Mouse (Mus musculus) erythroblast, embryonic 14.5 days (primary cell): ENCODE data around the gene Gm20503. TPM values are rescaled to one million over a fixed set of nuclear protein-coding genes. Genes with fewer than 3 reads are reported as not detected.

Experiments used
- H3K27me3 ChIP-seq: 2 replicates; pipeline ENCODE4 v1.6.1; 2012; ENCODE audit warnings: inconsistent platforms; ENCODE audit not compliant: control insufficient read depth
- H3K36me3 ChIP-seq: 2 replicates; pipeline ENCODE4 v1.6.1; 2012; ENCODE audit warnings: mild to moderate bottlenecking, inconsistent platforms; ENCODE audit not compliant: control insufficient read depth
- H3K4me1 ChIP-seq: 2 replicates; pipeline ENCODE4 v1.6.1; 2012; ENCODE audit warnings: inconsistent platforms; ENCODE audit not compliant: control insufficient read depth
- H3K4me3 ChIP-seq: replicated peaks from 2 replicates; pipeline ENCODE3; 2012; ENCODE audit warnings: moderate library complexity, mild to moderate bottlenecking, inconsistent platforms
- H3K9me3 ChIP-seq: 2 replicates; pipeline ENCODE4 v1.6.1; 2012; ENCODE audit warnings: low read length, inconsistent platforms, mixed read lengths; ENCODE audit not compliant: control insufficient read depth
- GATA1 ChIP-seq: IDR thresholded peaks from 2 replicates; pipeline ENCODE4 v1.6.1; 2012; ENCODE audit warnings: low read length, inconsistent platforms, mixed read lengths
- TAL1 ChIP-seq: IDR thresholded peaks from 3 replicates; pipeline ENCODE4 v1.6.1; 2012; ENCODE audit warnings: low read length, inconsistent platforms, mixed read lengths
- polyA plus RNA-seq: library from polyadenylated mRNA; stranded (reverse); fragments of >175 nt; gene quantifications from 2 replicates; pipeline ENCODE4 v1.2.3, GENCODE M21; 2012

Gm20503 gene
- polyA plus RNA-seq, 1 experiment = not detected

DNA sequence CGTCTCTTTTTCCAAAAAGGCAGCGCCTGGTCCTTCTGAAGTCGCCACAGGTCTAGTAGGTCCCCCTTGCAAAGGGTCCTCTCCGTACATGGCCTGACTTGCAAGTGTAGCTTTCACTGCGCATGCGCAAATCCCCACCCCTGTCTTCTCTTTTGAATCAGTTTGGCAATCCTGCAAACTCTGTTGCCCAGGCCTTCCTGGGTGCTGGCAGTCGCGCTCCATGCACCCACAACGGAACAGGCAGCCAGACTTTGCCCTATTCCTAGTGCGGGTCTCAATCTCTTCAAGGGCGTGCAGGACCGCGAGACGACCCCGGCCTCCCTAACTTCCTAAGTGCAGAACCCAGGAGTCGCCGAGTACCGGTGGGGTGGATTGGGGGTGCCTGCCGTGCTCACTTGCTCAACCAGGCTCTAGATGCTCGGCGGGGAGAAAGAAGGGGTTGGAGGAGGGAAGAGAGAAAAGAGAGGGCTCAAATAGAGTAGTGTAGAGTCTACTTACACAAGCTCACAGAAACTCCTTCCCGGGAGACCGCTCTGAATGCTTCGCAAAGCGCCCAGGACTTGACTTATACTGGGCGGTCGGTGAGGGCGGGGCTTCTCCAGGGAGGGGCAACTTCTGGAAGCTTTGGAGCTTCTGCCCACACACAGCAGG lies 16.3 kb upstream of the Gm20503 start, which contains the start of gene Ptgr1:
TSS of gene Ptgr1 (minus strand) at position 580 of the 651 bp plus-strand sequence.
- no peaks in the 10 kb centered on the region; the same call in 1 of the 2 replicates for H3K36me3 ChIP-seq
- TF ChIP-seq GATA1 = no peak
- H3K9me3 ChIP-seq = no peaks in the 10 kb centered on the region
- peak within 1 kb of the TSS; percentile 72 for H3K4me3 ChIP-seq
- H3K27me3 ChIP-seq = no peaks in the 10 kb centered on the region
- peaks cover 59% of the 10 kb centered on the region for H3K4me1 ChIP-seq

DNA sequence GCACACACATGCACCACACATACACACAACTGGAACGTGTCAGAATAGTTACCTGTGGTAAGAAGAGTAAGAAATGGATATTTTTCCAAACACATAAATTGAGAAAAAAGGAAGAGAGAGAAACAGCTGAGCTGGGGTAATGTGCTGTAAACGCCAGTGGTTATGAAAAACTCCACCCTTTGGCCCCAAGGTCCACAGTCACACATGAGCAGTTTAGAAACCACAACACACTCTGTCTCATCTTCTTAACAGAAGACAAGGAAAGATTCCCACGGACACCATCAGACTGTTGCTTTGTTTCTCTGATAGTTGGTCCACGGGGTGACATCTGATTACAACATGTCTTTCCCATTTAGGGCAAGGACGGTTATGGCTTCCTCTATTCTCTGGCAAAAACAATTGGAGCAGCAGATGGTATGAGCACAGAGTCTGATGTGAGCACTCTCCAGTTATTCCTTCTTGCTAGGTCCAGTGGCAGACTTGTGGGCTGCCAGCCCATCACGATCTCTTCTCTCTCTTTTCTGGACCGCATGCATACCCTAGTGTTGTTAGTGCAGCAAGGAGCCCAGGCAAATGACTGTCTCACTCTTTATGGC lies 13.6 kb upstream of the Gm20503 start:
- H3K4me3 ChIP-seq = no peak overlapping the region
- H3K4me1 ChIP-seq = peaks cover 79% of the 10 kb centered on the region
- no peaks in the 10 kb centered on the region for H3K36me3 ChIP-seq
- TF ChIP-seq GATA1 (no peak), TAL1 (no peak)
- no peaks in the 10 kb centered on the region for H3K27me3 ChIP-seq
- no peaks in the 10 kb centered on the region for H3K9me3 ChIP-seq

DNA sequence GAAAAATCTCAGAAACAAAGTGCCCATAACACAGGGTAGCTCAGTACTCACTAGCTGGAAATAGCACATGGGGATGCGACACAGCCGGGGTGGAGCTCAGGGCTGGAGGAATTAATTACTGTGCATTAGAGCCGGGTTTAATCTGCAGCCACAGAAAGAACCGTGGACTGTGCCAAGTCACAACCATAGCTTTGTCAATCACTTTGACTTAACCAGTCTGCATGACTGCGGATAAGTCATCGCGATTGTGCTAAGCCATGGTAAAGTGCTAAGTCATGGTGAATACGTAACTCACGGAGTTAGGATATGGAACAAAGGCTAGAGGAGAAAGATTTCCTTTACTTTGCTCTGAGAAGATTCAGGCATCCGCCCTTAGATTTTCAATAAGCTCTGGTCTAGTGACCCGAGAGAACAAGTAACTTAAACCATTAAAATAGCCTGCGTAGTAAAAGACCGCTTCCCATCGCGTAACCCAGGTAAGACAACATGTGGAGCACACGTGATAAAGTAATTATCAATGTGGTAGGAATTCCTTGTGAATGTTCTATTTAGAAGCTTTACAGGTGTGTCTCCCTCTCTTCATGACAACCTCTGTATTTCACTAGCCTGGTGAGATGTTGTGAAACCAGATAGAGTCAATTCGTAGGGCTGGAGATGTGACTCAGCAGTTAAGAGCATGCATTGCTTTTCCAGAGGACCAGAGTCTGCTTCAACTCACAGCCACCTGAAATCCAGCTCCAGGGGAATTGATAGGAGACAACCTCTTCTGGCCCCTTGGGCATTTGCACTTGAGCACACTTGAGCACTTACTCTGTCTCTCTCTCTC lies 12.2 kb upstream of the Gm20503 start:
- TF ChIP-seq TAL1 = no peak
- no peak for TF ChIP-seq GATA1
- H3K4me1 ChIP-seq = peaks cover 80% of the 10 kb centered on the region
- H3K4me3 ChIP-seq = no peak overlapping the region
- H3K36me3 ChIP-seq = no peaks in the 10 kb centered on the region
- no peaks in the 10 kb centered on the region for H3K27me3 ChIP-seq
- no peaks in the 10 kb centered on the region for H3K9me3 ChIP-seq

DNA sequence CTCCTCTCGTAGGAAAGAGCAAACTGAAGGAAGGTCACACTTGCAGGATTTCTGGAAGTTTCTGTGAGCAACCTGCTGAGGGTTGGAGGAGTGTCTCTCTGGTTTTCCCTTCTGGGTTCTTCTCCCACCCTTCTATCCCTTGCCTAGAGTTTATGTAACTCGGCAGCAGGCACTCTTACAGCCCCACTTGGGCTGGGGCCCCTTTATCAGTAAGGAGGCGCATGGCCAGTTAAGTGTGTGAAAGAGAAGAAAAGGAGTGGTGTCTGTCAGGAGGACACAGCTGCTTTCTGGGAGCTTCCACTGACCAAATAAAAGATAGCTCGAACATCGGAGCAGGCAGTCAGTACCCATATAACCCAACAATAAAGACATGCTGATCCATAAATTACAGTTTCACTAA lies 10.8 kb upstream of the Gm20503 start:
- Histone ChIP-seq H3K4me3 (peak overlapping the region; percentile 21), H3K27me3 (no peaks in the 10 kb centered on the region), H3K4me1 (peaks cover 66% of the 10 kb centered on the region), H3K9me3 (no peaks in the 10 kb centered on the region), H3K36me3 (no peaks in the 10 kb centered on the region)
- TF ChIP-seq GATA1 = no peak
- TF ChIP-seq TAL1 = no peak

DNA sequence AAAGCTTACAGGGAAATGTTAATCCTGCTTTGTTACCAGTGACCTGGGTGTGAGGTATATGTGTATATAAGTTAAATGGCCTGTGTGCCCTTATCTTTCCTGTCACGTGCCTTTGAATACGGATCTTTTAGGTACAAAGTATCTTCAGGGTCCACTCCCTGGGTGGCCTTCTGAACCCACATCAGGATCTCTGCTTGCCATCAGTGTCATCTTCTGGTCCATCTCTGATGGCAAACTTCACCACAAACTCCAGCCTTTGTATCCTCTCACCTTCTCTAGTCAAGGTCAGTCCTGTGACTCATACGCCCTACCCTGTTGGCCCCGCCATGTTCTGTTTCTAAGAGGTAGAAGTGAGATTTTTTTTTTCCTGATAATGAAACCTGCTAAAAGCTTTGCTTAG lies 8.2 kb upstream of the Gm20503 start, which contains the start of gene Dnajc25:
TSS of gene Dnajc25 (plus strand) at position 301 of the 400 bp plus-strand sequence.
- Histone ChIP-seq H3K9me3 (no peaks in the 10 kb centered on the region), H3K4me1 (peaks cover 56% of the 10 kb centered on the region), H3K27me3 (no peaks in the 10 kb centered on the region), H3K36me3 (no peaks in the 10 kb centered on the region), H3K4me3 (no peak within 1 kb of the TSS)
- TF ChIP-seq TAL1 (no peak), GATA1 (no peak)

DNA sequence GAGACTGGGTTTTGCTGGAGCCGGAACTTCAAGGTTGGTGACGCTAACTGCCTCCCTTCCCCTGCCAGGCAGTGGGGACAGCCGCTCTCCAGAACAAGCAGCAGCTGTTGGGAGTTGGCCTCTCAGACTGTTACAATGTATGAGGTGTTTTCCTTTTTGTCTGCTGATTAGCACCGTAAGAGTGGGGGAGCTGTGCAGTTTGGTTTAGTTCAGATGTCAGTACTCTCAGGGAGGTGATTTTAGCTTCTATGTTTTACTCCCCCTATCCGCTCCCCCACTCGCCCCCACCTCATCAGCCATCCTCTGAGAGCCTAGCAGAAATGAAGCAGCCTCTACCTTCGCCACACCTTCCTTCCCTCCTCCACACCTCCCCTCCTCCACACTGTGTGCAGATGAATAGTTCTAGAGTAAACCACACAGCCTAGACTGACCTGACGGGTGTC lies 7.7 kb upstream of the Gm20503 start:
- H3K27me3 ChIP-seq = no peaks in the 10 kb centered on the region
- H3K9me3 ChIP-seq = no peaks in the 10 kb centered on the region
- no peak overlapping the region for H3K4me3 ChIP-seq
- TF ChIP-seq TAL1 (no peak), GATA1 (no peak)
- peaks cover 53% of the 10 kb centered on the region for H3K4me1 ChIP-seq
- no peaks in the 10 kb centered on the region for H3K36me3 ChIP-seq

DNA sequence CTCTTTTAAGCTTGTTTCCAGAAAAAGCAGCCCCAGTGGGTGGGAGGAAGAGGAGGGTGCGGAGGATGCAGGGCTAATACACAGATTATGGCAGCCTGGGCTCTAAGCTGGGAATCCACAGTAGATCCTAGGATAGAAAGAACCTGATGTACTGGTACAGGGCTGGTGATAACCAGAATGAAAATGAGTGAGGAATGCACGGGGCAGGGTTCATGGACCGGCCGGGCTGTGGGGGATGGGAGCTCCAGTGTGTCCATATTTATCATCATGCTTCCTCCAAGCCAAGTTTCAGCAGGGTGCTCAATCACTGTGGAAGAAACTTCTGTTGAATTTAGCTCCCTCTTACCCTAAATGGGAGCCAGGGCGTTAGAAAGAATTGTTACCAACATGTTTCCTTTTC lies 5.9 kb upstream of the Gm20503 start:
- no peak overlapping the region for H3K4me3 ChIP-seq
- H3K36me3 ChIP-seq = no peaks in the 10 kb centered on the region
- H3K4me1 ChIP-seq = peaks cover 37% of the 10 kb centered on the region
- H3K9me3 ChIP-seq = no peaks in the 10 kb centered on the region
- no peak for TF ChIP-seq TAL1
- TF ChIP-seq GATA1 = no peak
- H3K27me3 ChIP-seq = no peaks in the 10 kb centered on the region

DNA sequence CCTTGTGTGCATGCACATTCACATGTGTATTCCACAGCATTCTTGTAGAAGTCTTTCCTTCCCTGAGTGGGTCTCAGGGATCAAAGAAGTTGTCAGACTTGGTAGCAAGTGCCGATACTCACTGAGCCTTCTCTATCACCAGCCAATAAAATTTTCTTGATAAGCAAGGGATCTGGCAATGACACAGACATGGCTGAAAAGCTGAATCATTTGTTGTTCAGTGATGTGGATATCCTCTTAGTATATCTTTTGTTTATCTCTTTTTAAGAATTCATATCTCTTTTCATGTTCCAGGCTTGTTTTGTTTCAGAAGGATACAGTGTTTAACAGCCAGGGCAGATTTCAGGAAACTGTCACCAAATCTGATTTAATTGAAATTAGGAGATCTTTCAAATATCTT lies 4.3 kb upstream of the Gm20503 start:
- Histone ChIP-seq H3K36me3 (no peaks in the 10 kb centered on the region), H3K4me1 (peaks cover 36% of the 10 kb centered on the region), H3K4me3 (no peak overlapping the region), H3K27me3 (no peaks in the 10 kb centered on the region), H3K9me3 (no peaks in the 10 kb centered on the region)
- TF ChIP-seq TAL1 = no peak
- no peak for TF ChIP-seq GATA1

DNA sequence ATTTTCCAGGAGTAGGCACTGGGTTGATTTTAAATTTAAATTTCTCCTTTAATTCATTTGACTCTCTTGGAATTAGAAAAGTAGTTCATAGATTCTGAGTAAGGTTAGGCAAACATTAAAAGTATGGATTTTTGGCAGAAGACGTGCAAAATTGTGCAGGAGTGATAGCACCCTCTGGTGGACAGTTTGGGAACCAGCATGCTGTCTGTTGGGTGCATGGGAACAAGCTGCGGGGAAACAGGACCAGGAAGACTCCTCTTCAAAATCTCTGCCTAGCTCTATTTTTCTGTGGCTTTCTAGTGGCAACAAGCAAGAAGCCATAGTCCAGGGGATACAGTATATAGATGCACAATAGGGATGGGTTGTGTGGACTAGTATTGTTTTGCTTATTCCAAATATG lies 3.3 kb upstream of the Gm20503 start:
- TF ChIP-seq TAL1 = no peak
- TF ChIP-seq GATA1 = no peak
- H3K36me3 ChIP-seq = no peaks in the 10 kb centered on the region
- no peaks in the 10 kb centered on the region for H3K9me3 ChIP-seq
- H3K4me1 ChIP-seq = peaks cover 40% of the 10 kb centered on the region
- H3K4me3 ChIP-seq = no peak overlapping the region
- H3K27me3 ChIP-seq = no peaks in the 10 kb centered on the region
